Mouse (Mus musculus): Measurements from ENCODE around the gene Vmn1r44. TPM values are rescaled to one million over a fixed set of nuclear protein-coding genes. Genes with fewer than 3 reads are reported as not detected.
"Not testable (repeated sequence)": the region's sequence is repeated elsewhere in the genome, so short reads cannot be mapped to it uniquely, and the experiment has no call there.

Vmn1r44 gene
- polyA plus RNA-seq, 1 experiment from 2014 or later, result not detected

GRCm38 (mm10) chr6:89883812-89884211 lies 352 bp downstream of the Vmn1r44 start:
- H3K27ac ChIP-seq (ENCODE audit: low read depth, low read length), result no peak overlapping the region
- no peaks in the 10 kb centered on the region for H3K27me3 ChIP-seq (ENCODE audit: control insufficient read depth, insufficient read depth, low read length)
- no peaks in the 10 kb centered on the region for H3K9me3 ChIP-seq (ENCODE audit: control insufficient read depth, low read length)
- DNase-seq (ENCODE audit: low spot score) (no peak), ATAC-seq (ENCODE audit: low FRiP score) (no peak)
- no peaks in the 10 kb centered on the region for H3K4me1 ChIP-seq (replicated peaks; ENCODE audit: control insufficient read depth, insufficient read depth, low read length)
- no peak overlapping the region for H3K9ac ChIP-seq (ENCODE audit: low read depth, low read length)
- H3K4me2 ChIP-seq (replicated peaks; ENCODE audit: low read depth, low read length), result no peak overlapping the region
- no peak overlapping the region for H3K4me3 ChIP-seq (ENCODE audit: low read depth, low read length)
- no peaks in the 10 kb centered on the region for H3K36me3 ChIP-seq (ENCODE audit: control insufficient read depth, insufficient read depth, low read length)
- WGBS, result 66% methylated on average over 2 of the region's 2 CpGs

GRCm38 (mm10) chr6:89940498-89940897 lies 57.0 kb downstream of the Vmn1r44 start, which contains the start of gene Vmn1r45:
Gene Vmn1r45 (minus strand): TSS chr6:89940598.
- H3K4me1 ChIP-seq (replicated peaks; ENCODE audit: control insufficient read depth, insufficient read depth, low read length); H3K4me2 ChIP-seq (replicated peaks; ENCODE audit: low read depth, low read length); H3K36me3 ChIP-seq (ENCODE audit: control insufficient read depth, insufficient read depth, low read length); H3K27ac ChIP-seq (ENCODE audit: low read depth, low read length); DNase-seq (ENCODE audit: low spot score); H3K27me3 ChIP-seq (ENCODE audit: control insufficient read depth, insufficient read depth, low read length); H3K9ac ChIP-seq (ENCODE audit: low read depth, low read length); H3K4me3 ChIP-seq (ENCODE audit: low read depth, low read length); ATAC-seq (ENCODE audit: low FRiP score); H3K9me3 ChIP-seq (ENCODE audit: control insufficient read depth, low read length): not testable (repeated sequence)
- WGBS, result 92% methylated on average over 2 of the region's 2 CpGs

DNA sequence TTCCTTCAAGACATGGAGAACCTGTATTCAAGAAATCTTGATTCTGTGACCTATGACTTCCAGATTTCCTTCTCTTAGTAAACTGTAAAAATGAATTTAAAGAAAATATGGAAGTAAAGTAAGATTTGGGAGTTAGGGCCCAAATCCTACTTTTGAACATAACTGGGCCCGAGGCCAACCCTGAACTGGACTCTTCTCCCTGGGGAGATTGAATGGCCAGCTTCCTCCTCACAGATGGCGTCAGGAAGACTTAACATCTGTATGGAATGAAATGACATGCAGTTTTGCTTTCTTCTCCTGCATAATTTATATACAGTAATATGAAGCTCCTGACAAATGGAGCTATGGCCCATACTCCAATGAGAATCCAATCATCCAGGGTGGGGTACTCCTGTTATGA lies 57.5 kb downstream of the Vmn1r44 start:
- H3K9me3 ChIP-seq (ENCODE audit: control insufficient read depth, low read length), result no peaks in the 10 kb centered on the region
- H3K27ac ChIP-seq (ENCODE audit: low read depth, low read length), result no peak overlapping the region
- no peaks in the 10 kb centered on the region for H3K27me3 ChIP-seq (ENCODE audit: control insufficient read depth, insufficient read depth, low read length)
- WGBS, result 87% methylated on average over 2 of the region's 2 CpGs
- no peak for ATAC-seq (ENCODE audit: low FRiP score)
- no peak for DNase-seq (ENCODE audit: low spot score)
- no peak overlapping the region for H3K9ac ChIP-seq (ENCODE audit: low read depth, low read length)
- H3K4me1 ChIP-seq (replicated peaks; ENCODE audit: control insufficient read depth, insufficient read depth, low read length), result no peaks in the 10 kb centered on the region
- H3K36me3 ChIP-seq (ENCODE audit: control insufficient read depth, insufficient read depth, low read length), result no peaks in the 10 kb centered on the region
- H3K4me2 ChIP-seq (replicated peaks; ENCODE audit: low read depth, low read length), result no peak overlapping the region
- H3K4me3 ChIP-seq (ENCODE audit: low read depth, low read length), result no peak overlapping the region

Other genes with a start within 250 kb of the Vmn1r44 start
- 11.0 and 15.0 TPM in 2 replicates for gene Txnrd3, start 239.7 kb upstream of the Vmn1r44 start, polyA plus RNA-seq (2014; fragmentation: Nextera tagmentation; extraction: Ambion mirVana)
- gene Vmn1r40, start 176.1 kb upstream of the Vmn1r44 start, polyA plus RNA-seq (2014; fragmentation: Nextera tagmentation; extraction: Ambion mirVana), result not detected in 2 replicates
- not detected in 2 replicates for gene Vmn1r41, start 142.9 kb upstream of the Vmn1r44 start, polyA plus RNA-seq (2014; fragmentation: Nextera tagmentation; extraction: Ambion mirVana)
- gene Vmn1r42, start 7.2 kb upstream of the Vmn1r44 start, polyA plus RNA-seq (2014; fragmentation: Nextera tagmentation; extraction: Ambion mirVana), result not detected in 2 replicates
- gene Vmn1r43, start 7.2 kb upstream of the Vmn1r44 start, polyA plus RNA-seq (2014; fragmentation: Nextera tagmentation; extraction: Ambion mirVana), result not detected in 2 replicates
- not detected in 2 replicates for gene Vmn1r45, start 56.9 kb downstream of the Vmn1r44 start, polyA plus RNA-seq (2014; fragmentation: Nextera tagmentation; extraction: Ambion mirVana)
- not detected in 2 replicates for gene Vmn1r46, start 85.7 kb downstream of the Vmn1r44 start, polyA plus RNA-seq (2014; fragmentation: Nextera tagmentation; extraction: Ambion mirVana)
- not detected in 2 replicates for gene Vmn1r47, start 132.5 kb downstream of the Vmn1r44 start, polyA plus RNA-seq (2014; fragmentation: Nextera tagmentation; extraction: Ambion mirVana)
- gene Vmn1r48, start 153.2 kb downstream of the Vmn1r44 start, polyA plus RNA-seq (2014; fragmentation: Nextera tagmentation; extraction: Ambion mirVana), result not detected in 2 replicates
- not detected in 2 replicates for gene Vmn1r49, start 194.8 kb downstream of the Vmn1r44 start, polyA plus RNA-seq (2014; fragmentation: Nextera tagmentation; extraction: Ambion mirVana)
- not detected in 2 replicates for gene Vmn1r50, start 217.8 kb downstream of the Vmn1r44 start, polyA plus RNA-seq (2014; fragmentation: Nextera tagmentation; extraction: Ambion mirVana)
- gene Vmn1r51, start 238.9 kb downstream of the Vmn1r44 start, polyA plus RNA-seq (2014; fragmentation: Nextera tagmentation; extraction: Ambion mirVana), result not detected in 2 replicates

Data from hindbrain, embryonic 11.5 days (tissue).